Mouse (Mus musculus) cerebellum, postnatal 10 days (tissue): ENCODE data around the gene Sf1.

ENCODE experiments used
- DNase-seq, 2 experiments: peaks; one replicate each; pipeline ENCODE4 v3.0.0; 2021; ENCODE audit warnings: mixed read lengths in 2 of 2

Sf1 gene

DNA sequence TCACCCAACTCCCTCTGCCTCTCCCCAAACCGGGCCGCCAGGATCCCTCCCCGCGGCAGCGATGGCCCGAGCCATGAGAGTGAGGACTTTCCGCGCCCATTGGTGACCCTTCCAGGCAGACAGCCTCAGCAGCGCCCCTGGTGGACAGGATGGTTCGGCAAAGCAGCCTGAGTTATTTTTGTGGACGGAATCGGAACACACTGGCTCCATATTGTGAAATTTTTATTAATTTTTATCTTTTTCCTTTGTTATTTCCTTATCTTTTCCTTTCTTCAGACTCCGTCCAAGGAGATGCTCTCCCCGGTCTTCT lies 12.7 kb downstream of the Sf1 start:
- DNase-seq, result peak; percentile 87 to 95

DNA sequence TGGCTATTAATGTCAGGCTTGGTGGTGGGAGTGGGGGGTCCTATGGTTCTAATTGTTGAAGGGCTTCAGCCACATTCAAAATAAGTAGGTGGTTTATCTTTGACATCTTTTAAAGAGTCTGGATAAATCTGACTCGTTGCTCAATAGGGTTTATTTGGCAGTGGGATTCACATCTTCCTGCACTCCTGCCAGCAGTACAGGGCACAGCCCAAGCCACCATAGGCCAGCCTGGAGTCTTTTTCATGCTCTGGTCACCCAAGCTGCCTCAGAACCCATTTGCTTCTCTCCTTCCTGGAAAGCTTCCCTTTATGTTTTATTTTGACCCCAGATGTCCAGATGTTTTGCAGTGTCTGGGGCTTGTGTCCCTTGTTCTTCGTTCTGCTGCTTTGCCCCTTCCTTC lies 13.2 kb downstream of the Sf1 start:
- no peak for DNase-seq

- no peak for DNase-seq
These were observed 14.0 kb downstream of the Sf1 start for GRCm38 (mm10) chr19:6377327-6378040.

- DNase-seq, result no peak
These were observed 17.1 kb downstream of the Sf1 start for GRCm38 (mm10) chr19:6380411-6381166.

DNA sequence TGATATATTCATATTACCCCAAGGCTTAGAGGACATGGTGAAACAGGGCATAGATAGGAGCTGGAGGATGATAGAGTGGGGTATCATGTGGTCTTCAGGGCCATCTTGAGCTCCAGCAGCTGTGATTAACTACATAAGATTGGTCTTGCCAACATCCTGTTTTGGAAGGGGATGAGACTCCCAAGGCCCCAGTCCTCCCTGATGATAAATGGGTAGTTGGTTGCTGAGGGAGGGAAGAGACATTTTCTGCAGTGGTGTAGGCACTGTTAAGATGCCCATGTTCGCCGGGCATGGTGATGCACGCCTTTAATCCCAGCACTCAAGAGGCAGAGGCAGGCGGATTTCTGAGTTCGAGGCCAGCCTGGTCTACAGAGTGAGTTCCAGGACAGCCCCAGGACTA lies 17.7 kb downstream of the Sf1 start:
- no peak for DNase-seq

GRCm38 (mm10) chr19:6382323-6382924 lies 18.9 kb downstream of the Sf1 start:
- peak; percentile 60 to 66 for DNase-seq

DNA sequence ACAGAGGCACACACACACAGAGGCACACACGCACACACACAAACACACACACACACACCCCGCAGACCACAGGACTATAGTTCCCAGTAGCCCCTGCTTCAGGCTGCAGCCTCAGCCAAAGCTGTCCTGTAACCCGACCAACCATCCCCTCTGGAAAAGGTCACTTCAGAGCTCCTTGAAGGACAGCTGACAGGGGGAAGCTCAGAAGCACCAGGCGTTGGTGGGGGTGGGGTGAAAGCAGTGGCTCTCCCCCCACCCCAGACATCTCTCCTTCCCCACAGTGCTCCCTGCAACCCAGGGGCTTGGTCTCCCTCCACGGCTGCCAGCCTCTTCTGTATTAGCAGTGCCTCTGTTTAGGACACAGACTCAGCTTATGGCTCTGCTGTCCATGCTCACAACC lies 20.0 kb downstream of the Sf1 start:
- DNase-seq, result no peak

DNA sequence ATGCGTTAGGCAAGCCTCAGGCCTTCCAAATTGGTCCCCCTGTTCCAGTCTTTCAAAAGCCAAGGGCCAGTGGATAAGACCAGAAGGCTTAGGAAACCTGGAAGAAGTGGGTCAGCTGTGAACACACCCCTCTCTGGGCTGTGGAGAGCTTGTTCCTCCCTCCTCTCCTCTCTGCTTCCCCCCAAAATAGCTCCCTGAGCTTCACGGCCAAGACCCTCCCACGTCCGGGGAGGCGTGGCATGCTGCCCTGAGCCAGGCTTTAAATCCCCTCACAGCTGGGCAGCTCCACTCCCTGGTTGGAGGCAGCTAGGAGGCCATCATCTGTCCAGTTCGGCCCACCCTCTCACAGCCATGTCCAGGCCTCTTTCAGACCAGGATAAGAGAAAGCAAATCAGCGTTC lies 20.6 kb downstream of the Sf1 start, which contains the start of gene Pygm:
Pygm (plus strand) TSS at position 272 of the 400 bp plus-strand sequence.
- DNase-seq, result peak; percentile 55 to 61

GRCm38 (mm10) chr19:6384954-6385353 lies 21.5 kb downstream of the Sf1 start:
- no peak for DNase-seq

DNA sequence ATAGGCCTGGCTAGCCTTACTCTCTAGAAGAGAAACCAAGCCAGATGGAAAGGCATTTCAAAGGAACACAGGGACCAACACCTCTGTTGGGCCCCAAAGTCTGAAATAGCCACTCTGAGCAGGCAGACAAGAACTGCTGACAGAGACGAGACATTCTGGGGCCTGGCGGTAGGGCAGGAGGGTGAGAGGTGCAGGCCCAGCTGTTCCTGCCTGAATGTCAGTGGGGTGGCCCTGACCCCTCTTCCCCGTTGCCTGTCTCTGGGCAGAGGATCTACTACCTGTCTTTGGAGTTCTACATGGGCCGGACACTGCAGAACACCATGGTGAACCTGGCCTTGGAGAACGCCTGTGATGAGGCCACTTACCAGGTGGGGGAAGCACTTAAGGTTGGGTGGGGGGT lies 21.9 kb downstream of the Sf1 start:
- DNase-seq, result no peak

DNA sequence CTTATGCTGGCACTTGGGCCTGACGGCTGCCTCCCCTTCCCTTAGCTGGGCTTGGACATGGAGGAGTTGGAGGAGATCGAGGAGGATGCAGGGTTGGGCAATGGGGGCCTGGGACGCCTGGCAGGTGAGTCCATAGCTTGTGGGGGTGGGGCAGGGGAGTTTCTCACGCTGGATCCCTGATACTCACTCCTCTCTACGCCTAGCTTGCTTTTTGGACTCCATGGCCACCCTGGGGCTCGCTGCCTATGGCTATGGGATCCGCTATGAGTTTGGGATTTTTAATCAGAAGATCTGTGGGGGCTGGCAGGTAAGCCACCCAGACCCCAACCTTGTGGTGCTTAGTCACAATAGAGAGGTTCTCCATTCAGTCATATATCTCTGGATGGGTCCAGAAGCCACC lies 22.3 kb downstream of the Sf1 start:
- DNase-seq, result no peak

GRCm38 (mm10) chr19:6386234-6386633 lies 22.7 kb downstream of the Sf1 start:
- DNase-seq, result no peak

GRCm38 (mm10) chr19:6388006-6388405 lies 24.5 kb downstream of the Sf1 start:
- DNase-seq, result peak; percentile 65 to 69

GRCm38 (mm10) chr19:6389803-6390202 lies 26.3 kb downstream of the Sf1 start:
- DNase-seq, result no peak

- DNase-seq, result no peak
These were observed 26.8 kb downstream of the Sf1 start for GRCm38 (mm10) chr19:6390251-6390650.

GRCm38 (mm10) chr19:6392743-6393393 lies 29.4 kb downstream of the Sf1 start:
- no peak for DNase-seq

DNA sequence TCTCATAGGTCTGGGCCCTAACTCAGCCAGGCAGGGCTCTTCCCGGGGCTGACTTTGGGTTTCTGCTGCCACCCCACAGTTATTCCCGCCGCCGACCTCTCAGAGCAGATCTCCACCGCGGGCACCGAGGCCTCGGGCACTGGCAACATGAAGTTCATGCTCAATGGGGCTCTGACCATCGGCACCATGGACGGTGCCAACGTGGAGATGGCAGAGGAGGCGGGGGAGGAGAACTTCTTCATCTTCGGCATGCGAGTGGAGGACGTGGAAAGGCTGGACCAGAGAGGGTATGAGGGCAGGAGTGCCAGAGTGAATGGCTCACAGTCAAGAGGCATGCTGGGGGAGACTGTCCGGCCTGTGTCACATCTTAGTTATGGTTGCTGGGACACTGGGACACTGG lies 30.1 kb downstream of the Sf1 start:
- no peak for DNase-seq

- no peak for DNase-seq
These were observed 32.7 kb downstream of the Sf1 start for GRCm38 (mm10) chr19:6396237-6396636.

DNA sequence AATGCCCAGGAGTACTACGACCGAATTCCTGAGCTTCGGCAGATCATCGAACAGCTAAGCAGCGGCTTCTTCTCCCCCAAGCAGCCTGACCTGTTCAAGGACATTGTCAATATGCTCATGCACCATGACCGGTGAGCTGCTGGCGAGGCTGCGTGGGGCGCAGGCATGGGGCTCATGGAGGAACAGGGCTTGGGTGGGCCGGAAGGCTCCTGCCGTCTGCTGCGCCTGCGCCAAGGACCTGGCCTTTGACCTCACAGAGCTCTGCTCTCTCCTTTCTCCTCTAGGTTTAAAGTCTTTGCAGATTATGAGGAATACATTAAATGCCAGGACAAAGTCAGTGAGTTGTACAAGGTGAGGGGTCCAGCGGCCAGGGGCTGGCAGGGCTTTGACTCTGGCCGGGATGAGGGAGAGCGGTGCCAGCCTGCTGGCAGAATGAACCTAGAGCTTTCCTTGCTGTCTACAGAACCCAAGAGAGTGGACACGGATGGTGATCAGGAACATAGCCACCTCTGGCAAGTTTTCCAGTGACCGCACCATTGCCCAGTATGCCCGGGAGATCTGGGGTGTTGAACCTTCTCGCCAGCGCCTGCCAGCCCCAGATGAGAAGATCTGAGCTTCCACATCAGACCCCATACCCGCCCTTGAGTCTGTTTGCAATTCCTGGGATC lies 34.2 kb downstream of the Sf1 start:
- no peak for DNase-seq

DNA sequence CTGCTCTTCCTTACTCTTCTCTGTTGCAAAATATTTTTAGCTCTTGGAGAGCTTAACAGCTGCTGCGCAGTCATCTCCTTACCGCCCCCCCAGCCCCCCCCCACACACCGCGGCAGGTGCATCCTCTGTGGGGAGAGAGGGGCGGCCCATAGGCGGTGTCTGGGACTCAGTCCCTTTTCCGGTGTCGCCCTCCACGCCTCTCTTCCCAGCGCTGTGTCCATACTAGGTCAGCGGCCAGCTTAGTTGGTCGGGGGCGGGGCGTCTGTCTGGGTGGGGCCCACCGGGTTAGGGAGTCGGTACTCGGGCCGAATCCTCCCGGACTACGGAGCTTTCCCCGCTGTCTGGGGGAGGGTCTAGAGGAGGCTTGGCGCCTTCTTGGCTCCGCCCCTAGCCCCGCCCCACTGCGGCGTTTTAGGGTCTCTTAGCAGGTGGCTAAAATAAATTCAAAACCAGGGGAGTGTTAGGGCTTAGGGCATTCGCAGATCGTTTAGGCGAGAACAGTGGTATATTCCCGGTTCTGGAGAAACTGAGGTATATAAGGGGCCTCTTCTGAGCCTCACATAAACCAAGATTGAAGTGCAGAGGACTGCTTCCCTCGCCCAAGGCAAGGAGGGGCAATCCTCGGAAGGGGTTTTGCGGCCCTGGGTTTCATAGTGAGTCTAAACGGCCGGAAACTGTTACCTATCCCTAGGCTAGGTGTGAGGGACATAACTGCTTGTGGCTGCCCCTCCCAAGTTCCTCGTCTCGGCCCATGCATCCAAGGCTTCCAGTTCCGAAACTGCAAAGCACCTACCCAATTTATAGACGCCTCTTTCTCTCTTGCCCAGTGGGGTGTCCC lies 35.2 kb downstream of the Sf1 start:
- peak; percentile 71 to 79 for DNase-seq

DNA sequence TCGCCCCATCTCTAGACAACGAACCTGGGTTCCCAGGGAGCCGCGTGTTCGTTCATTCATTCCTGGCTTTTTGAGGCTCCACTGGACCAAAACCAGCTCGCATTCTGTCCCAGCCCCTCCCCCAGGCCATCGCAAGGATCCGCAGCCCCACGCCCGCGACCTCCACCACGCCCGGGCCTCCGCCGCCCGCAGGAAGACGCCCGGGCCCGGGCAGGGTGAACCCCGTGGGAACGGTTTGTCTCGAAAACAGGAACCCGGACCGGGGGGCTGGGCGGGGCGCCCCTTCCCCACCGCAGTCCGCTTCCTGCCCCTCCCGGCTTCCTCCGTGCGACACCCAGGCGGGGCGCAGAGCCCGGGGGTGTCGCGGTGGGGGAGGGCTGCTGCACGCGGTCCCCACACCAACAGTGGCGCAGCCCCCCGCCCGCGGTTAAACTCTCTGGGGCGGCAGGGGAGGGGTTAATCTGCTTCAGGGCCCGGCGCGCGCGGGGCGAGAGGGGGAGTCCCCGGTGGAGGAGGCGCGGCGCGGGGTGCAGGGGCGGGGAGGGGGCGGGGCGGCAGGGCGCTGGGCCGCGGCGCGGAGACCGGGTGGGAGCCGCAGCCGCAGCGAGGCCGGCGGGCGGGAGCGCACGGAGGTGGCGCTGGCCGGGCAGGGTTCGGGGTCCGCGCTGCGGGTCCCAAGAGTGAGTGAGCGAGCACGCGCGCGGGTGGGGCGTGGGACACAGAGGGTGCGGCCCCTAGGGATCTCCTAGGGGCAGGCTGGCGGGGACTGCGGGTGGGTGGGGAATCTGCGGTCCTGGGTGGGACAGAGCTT lies 36.0 kb downstream of the Sf1 start, which contains the start of gene Rasgrp2:
Rasgrp2 (plus strand) TSS at position 56 of the 811 bp plus-strand sequence.
- DNase-seq, result peak; percentile 56 to 66
